ENCODE assay signal across 8 mouse cellular contexts in genomic region chr12:86948627-86949026, GRCm38 (mm10). TPM values are rescaled to one million over a fixed set of nuclear protein-coding genes. Genes with fewer than 3 reads are reported as not detected.
DNase-seq lines count a peak whose midpoint lies in the region; ATAC-seq and TF ChIP-seq lines count a peak whose summit lies in the region.

No protein-coding gene starts in this region.

- H3K4me2 ChIP-seq in hindbrain, embryonic 14.5 days (replicated peaks): peak overlapping the region; percentile 97
- H3K4me2 ChIP-seq in lung, postnatal 0 days (replicated peaks; ENCODE audit: low read depth, low read length): no peak overlapping the region

- H3K27ac ChIP-seq in hindbrain, embryonic 14.5 days: no peak overlapping the region
- H3K27ac ChIP-seq in lung, postnatal 0 days (ENCODE audit: low read length): peak overlapping the region; percentile 99

- TF ChIP-seq EP300 in lung, postnatal 0 days (IDR thresholded peaks at IDR 0.05): peak; percentile 65

- peaks cover 37% of the 10 kb centered on the region for H3K4me1 ChIP-seq in hindbrain, embryonic 14.5 days (replicated peaks; ENCODE audit: control insufficient read depth, insufficient read depth, low read length)
- peaks cover 23% of the 10 kb centered on the region; the same call in 1 of the 2 replicates for H3K4me1 ChIP-seq in lung, postnatal 0 days (ENCODE audit: insufficient read depth, low read depth, low read length)

- DNase-seq in lung, adult 18-20 months: peak; percentile 37 to 71
- no peak for DNase-seq in lung, postnatal 14 days
- peak; percentile 52 to 62 for DNase-seq in cerebellum, postnatal 25 days
- no peak for DNase-seq in hindbrain, embryonic 14.5 days (ENCODE audit: low spot score)
- peak; percentile 93 for DNase-seq in lung, postnatal 0 days (ENCODE audit: low spot score)
- DNase-seq in layer of hippocampus, adult 11-12 months (ENCODE audit: low spot score): no peak
- no peak for DNase-seq in layer of hippocampus, postnatal 25 days (ENCODE audit: extremely low spot score in 1 of 2, low spot score in 1 of 2)
- DNase-seq in frontal cortex, postnatal 10 days (ENCODE audit: low spot score in 2 of 2): no peak

- peaks cover 10% of the 10 kb centered on the region for H3K36me3 ChIP-seq in hindbrain, embryonic 14.5 days (replicated peaks; ENCODE audit: control insufficient read depth, insufficient read depth)
- 0 out of 2 replicates have a peak, but pooled peaks cover 4% of the 10 kb centered on the region for H3K36me3 ChIP-seq in lung, postnatal 0 days (ENCODE audit: insufficient read depth, low read length)

- H3K27me3 ChIP-seq in hindbrain, embryonic 14.5 days (ENCODE audit: control insufficient read depth, insufficient read depth, low read length): no peaks in the 10 kb centered on the region
- H3K27me3 ChIP-seq in lung, postnatal 0 days (replicated peaks; ENCODE audit: insufficient read depth, low read length): no peaks in the 10 kb centered on the region

- H3K4me3 ChIP-seq in hindbrain, embryonic 14.5 days (replicated peaks; ENCODE audit: low read length): peak overlapping the region; percentile 60
- H3K4me3 ChIP-seq in lung, postnatal 0 days (ENCODE audit: low read depth, low read length): no peak overlapping the region

- 64% methylated on average over 6 of the region's 6 CpGs for WGBS in hindbrain, embryonic 14.5 days
- WGBS in lung, postnatal 0 days: 21% methylated on average over 6 of the region's 6 CpGs

- H3K9ac ChIP-seq in hindbrain, embryonic 14.5 days: peak overlapping the region; percentile 79; the same call in 1 of the 2 replicates
- H3K9ac ChIP-seq in lung, postnatal 0 days (replicated peaks; ENCODE audit: low read depth): no peak overlapping the region

- H3K9me3 ChIP-seq in hindbrain, embryonic 14.5 days (ENCODE audit: control insufficient read depth, low read length): no peaks in the 10 kb centered on the region
- no peaks in the 10 kb centered on the region for H3K9me3 ChIP-seq in lung, postnatal 0 days (ENCODE audit: low read length)

- no peak for TF ChIP-seq CTCF in lung, postnatal 0 days (IDR thresholded peaks at IDR 0.05)

- no peak for ATAC-seq in hindbrain, embryonic 14.5 days (ENCODE audit: low FRiP score)
- no peak for ATAC-seq in lung, postnatal 0 days

RNA-seq across cellular contexts. Expression of gene Cipc, which starts 1.8 kb away (rescaled TPM):
- polyA plus RNA-seq in hindbrain, embryonic 14.5 days (2014; fragmentation: Nextera tagmentation; extraction: Ambion mirVana): 46.8 and 52.1 TPM in 2 replicates
- 12.5 and 14.8 TPM in 2 replicates for polyA plus RNA-seq in lung, postnatal 0 days (2015; fragmentation: Nextera tagmentation; extraction: Ambion mirVana)
- 10 to 100 TPM; 62.0 to 74.2 TPM for total RNA-seq in layer of hippocampus, postnatal 25 days (2021)

RNA-seq across cellular contexts. Expression of gene Zdhhc22, which starts 41.6 kb away (rescaled TPM):
- polyA plus RNA-seq in hindbrain, embryonic 14.5 days (2014; fragmentation: Nextera tagmentation; extraction: Ambion mirVana): 14.9 and 15.6 TPM in 2 replicates
- 0.04 TPM in 1 of 2 replicates, not detected in the other for polyA plus RNA-seq in lung, postnatal 0 days (2015; fragmentation: Nextera tagmentation; extraction: Ambion mirVana)
- 10 to 100 TPM; 10.3 to 10.9 TPM for total RNA-seq in layer of hippocampus, postnatal 25 days (2021)

Comparison
In these comparisons a context has a peak if more than half of its experiments do, and no peak if none do; other contexts are left out.
1. DNase-seq: peak in lung, adult 18-20 months (2 of 2), cerebellum, postnatal 25 days (2 of 2) and lung, postnatal 0 days (single experiment); none in lung, postnatal 14 days (single experiment), hindbrain, embryonic 14.5 days (single experiment), layer of hippocampus, adult 11-12 months (single experiment), layer of hippocampus, postnatal 25 days (0 of 2) and frontal cortex, postnatal 10 days (0 of 2).
2. RNA of gene Zdhhc22, which starts 41.6 kb away (polyA plus RNA-seq): 14.9 to 15.6 TPM in hindbrain, embryonic 14.5 days; 0.04 TPM in lung, postnatal 0 days; every median in the first group is over 10 times any median in the second.